Mouse (Mus musculus) midbrain, embryonic 13.5 days (tissue): ENCODE data around the gene Btbd8. TPM values are rescaled to one million over a fixed set of nuclear protein-coding genes. Genes with fewer than 3 reads are reported as not detected.

Source experiments
- ATAC-seq: fragments of 200-750 bp; cut with Nextera tagmentation; 2 replicates; pipeline ENCODE4 v1.8.0; 2017; ENCODE audit warnings: mild to moderate bottlenecking, moderate TSS enrichment, moderate library complexity
- H3K27ac ChIP-seq: fragments of 300-500 bp; sonication (generic); 2 replicates; pipeline ENCODE4 v1.5.1; 2015; ENCODE audit warnings: inconsistent platforms, mild to moderate bottlenecking, moderate library complexity
- H3K27me3 ChIP-seq: fragments of 300-500 bp; sonication (generic); 2 replicates; pipeline ENCODE4 v1.6.1; 2015; ENCODE audit warnings: mild to moderate bottlenecking, inconsistent platforms
- H3K36me3 ChIP-seq: fragments of 300-500 bp; sonication (generic); 2 replicates; pipeline ENCODE4 v1.6.1; 2015; ENCODE audit warnings: mild to moderate bottlenecking, inconsistent platforms
- H3K4me1 ChIP-seq: fragments of 300-500 bp; sonication (generic); replicated peaks from 2 replicates; pipeline ENCODE4 v1.6.1; 2015; ENCODE audit warnings: inconsistent platforms
- H3K4me2 ChIP-seq: fragments of 300-500 bp; sonication (generic); replicated peaks from 2 replicates; pipeline ENCODE4 v1.6.1; 2015; ENCODE audit warnings: moderate library complexity, mild to moderate bottlenecking, inconsistent platforms
- H3K4me3 ChIP-seq: fragments of 300-500 bp; sonication (generic); replicated peaks from 2 replicates; pipeline ENCODE4 v1.5.1; 2015; ENCODE audit warnings: mild to moderate bottlenecking, inconsistent platforms
- H3K9ac ChIP-seq: fragments of 300-500 bp; sonication (generic); replicated peaks from 2 replicates; pipeline ENCODE4 v1.6.1; 2015; ENCODE audit warnings: mild to moderate bottlenecking, inconsistent platforms
- H3K9me3 ChIP-seq: fragments of 300-500 bp; sonication (generic); 2 replicates; pipeline ENCODE4 v1.6.1; 2016; ENCODE audit warnings: mild to moderate bottlenecking, inconsistent platforms
- WGBS: fragments of 180-500 bp; shearing (Covaris S2); methylation state at CpG from one replicate; pipeline ENCODE4 v1.1.7; 2015; 5-methylcytosine and 5-hydroxymethylcytosine counted together
- polyA plus RNA-seq: library from polyadenylated mRNA; unstranded; fragments of >200 nt; fragmentation: Nextera tagmentation; extraction: Ambion mirVana; gene quantifications from 2 replicates; pipeline ENCODE4 v1.2.1, GENCODE M21; 2015

Btbd8 gene
- polyA plus RNA-seq, 1 experiment from 2014 or later, result 14.5 TPM

DNA sequence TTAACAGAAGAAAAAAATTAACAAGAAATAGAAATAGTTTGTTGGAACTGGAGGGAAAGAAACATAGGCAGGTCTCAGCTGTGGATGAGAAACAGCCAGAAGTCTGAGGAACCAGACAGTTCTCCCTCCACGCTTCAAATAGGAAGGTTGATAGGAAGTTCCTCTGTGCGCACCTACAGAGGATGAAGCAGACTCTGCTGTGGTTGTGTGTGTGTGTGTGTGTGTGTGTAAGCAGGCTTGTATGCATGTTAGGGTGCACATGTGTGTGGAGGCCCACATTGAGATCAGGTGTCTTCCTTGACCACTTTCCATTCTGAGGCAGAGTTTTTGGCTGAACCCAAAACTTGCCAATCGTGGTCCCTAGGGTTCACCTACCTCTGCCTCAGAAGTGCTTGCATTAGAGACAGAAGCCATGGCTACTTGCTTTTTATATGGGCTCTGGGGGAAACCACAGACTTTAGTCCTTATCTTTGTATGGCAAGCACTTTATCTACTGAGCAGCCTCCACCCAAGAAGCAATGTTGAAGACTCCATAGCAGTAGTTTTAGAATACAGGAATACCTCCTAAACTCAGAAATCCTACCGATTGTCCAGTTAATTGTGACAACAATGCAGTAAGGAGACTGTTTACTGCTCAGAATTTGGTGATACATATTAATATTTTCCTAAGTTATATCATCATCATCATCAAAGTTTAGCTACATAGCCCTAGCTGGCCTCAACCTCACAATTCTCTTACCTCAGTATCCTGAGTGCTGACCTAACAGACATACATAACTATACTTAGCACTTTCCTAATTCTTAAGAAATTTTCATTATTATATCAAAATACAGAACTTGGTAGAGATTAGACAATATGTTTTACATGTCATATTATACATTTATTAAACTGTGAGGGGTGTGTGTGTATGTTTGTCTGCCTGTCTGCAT is 24.6 kb downstream of the Btbd8 start:
- no peak overlapping the region for H3K27ac ChIP-seq
- no peak overlapping the region for H3K4me3 ChIP-seq
- no peak for ATAC-seq
- H3K36me3 ChIP-seq, result no peaks in the 10 kb centered on the region
- H3K4me2 ChIP-seq, result no peak overlapping the region
- no peak overlapping the region for H3K9ac ChIP-seq
- WGBS, result 93% methylated on average over 4 of the region's 4 CpGs
- no peaks in the 10 kb centered on the region for H3K27me3 ChIP-seq
- H3K4me1 ChIP-seq, result no peaks in the 10 kb centered on the region
- no peaks in the 10 kb centered on the region for H3K9me3 ChIP-seq

DNA sequence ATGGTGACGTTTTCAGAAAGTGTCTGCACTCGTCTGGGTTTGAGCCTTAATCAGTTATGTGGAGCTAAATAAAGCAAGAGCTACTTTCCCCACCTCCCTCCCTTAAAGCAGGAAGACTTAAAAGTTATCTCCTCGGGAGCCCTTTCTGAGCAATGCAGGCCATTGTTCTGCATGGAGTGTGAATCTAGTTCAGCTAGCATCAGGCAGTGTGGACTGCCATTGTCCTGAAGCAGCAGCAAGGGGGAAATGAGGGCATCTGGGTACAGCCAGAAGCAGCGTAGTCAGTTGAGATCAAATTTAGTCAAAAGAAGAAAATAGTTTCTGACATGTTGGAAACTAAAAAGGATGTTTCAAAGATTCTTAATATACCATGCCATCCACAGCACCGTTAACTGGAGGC is 28.7 kb downstream of the Btbd8 start:
- Histone ChIP-seq H3K4me2 (no peak overlapping the region), H3K27me3 (no peaks in the 10 kb centered on the region), H3K4me3 (no peak overlapping the region), H3K36me3 (peaks cover 8% of the 10 kb centered on the region), H3K4me1 (no peaks in the 10 kb centered on the region), H3K9me3 (no peaks in the 10 kb centered on the region), H3K27ac (no peak overlapping the region), H3K9ac (no peak overlapping the region)
- 23% methylated on average over 5 of the region's 5 CpGs for WGBS
- no peak for ATAC-seq

DNA sequence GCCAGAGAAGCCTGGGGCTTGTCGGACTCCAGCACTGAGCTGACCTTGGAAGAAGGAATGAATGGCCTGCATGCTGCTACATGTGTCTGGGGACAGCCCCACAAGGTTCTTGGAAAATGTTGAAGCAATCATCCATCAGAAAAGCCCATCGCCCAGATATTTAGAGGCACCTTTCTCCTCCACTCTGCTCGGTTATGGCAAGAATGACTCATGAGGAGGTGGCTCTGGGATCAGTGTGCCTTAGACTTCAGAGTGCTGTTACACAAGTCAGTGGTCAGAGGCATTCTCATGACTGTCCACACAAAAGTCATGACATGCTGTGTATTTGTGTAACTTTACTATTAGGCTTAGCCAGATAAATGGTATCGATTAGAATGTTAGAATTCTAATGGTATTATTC is 29.3 kb downstream of the Btbd8 start:
- Histone ChIP-seq H3K27me3 (no peaks in the 10 kb centered on the region), H3K36me3 (peaks cover 8% of the 10 kb centered on the region), H3K27ac (no peak overlapping the region), H3K4me1 (no peaks in the 10 kb centered on the region), H3K4me2 (no peak overlapping the region), H3K4me3 (no peak overlapping the region), H3K9ac (no peak overlapping the region), H3K9me3 (no peaks in the 10 kb centered on the region)
- ATAC-seq, result no peak
- WGBS, result 77% methylated on average over 4 of the region's 4 CpGs

DNA sequence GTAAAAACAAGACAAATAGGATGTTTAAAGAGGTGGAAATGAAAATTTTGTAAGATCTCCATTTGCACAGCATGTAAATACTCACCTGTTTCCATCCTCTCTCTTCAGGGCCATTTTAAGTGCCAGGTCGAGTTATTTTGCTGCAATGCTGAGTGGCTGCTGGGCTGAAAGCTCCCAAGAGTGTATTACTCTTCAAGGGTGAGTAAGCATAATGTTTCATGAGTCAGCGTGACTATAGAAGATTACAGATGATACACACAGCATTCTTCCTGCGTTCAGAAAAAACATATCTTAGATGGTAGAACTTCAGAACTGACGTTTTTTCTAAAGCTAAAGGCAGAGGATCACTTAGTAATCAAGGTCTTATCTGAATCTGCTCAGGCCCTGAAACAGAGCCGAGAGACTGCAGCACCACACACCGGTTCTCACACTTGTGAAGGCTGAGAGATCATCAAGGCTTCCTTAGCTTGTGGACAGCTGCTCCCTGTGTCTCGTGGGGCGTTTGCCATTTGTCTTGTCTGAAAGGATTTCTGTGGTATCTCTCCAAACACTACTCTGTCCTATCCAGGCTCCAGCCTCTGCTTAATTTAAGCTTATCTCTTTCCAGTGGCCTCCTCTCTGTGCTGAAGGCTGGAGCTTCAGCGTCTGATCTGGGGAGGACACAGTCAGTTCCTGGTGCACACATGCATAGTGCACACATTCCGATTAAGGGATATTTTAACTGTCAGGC is 33.0 kb downstream of the Btbd8 start:
- H3K27ac ChIP-seq, result no peak overlapping the region
- no peaks in the 10 kb centered on the region for H3K9me3 ChIP-seq
- H3K36me3 ChIP-seq, result peaks cover 17% of the 10 kb centered on the region
- H3K4me3 ChIP-seq, result no peak overlapping the region
- WGBS, result 77% methylated on average over 10 of the region's 10 CpGs
- no peak for ATAC-seq
- no peak overlapping the region for H3K4me2 ChIP-seq
- H3K27me3 ChIP-seq, result no peaks in the 10 kb centered on the region
- H3K4me1 ChIP-seq, result no peaks in the 10 kb centered on the region
- H3K9ac ChIP-seq, result no peak overlapping the region

DNA sequence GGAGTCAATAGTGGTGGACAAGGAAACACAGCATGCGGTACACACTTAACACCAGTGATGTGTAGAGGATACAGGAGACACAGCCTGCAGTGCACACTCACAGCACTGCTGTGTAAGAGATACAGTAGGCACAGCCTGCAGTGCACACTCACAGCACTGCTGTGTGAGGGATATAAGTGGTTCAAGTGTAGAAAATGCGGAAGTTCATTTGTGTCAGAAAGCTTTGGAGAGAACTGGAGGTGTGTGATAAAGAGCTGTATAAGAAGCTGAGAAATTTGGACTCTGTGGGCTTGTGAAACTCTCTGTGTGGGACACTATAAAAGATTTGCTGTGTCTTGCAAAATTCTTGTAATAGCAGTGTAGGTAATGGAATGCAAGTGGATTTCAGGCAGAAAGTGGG is 42.4 kb downstream of the Btbd8 start:
- WGBS, result 91% methylated on average over 2 of the region's 2 CpGs

DNA sequence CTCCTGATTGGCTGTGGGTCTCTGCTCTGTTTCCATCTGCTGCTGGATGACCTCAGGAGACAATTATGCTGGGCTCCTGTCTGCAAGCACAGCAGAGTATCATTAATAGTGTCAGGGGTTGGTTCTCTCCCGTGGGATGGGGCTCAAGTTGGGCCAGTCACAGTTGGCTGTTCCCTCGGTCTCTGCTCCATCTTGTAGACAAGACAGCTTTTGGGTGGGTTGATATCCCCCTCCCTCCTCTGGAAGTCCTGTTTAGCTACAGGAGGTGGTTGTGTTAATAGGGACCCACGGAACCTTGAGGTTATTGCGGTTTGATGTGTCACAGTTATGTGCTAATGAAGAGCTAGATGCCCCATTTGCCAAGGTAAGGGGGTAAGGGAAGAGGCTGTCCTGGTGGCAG is 51.2 kb downstream of the Btbd8 start:
- Histone ChIP-seq H3K9me3 (no peaks in the 10 kb centered on the region), H3K27ac (no peak overlapping the region), H3K4me3 (no peak overlapping the region), H3K4me2 (no peak overlapping the region), H3K36me3 (peaks cover 4% of the 10 kb centered on the region; the same call in 1 of the 2 replicates), H3K27me3 (no peaks in the 10 kb centered on the region), H3K9ac (no peak overlapping the region), H3K4me1 (no peaks in the 10 kb centered on the region)
- WGBS, result 73% methylated on average over 4 of the region's 4 CpGs
- ATAC-seq, result no peak

More for the DNA sequence above, 42.4 kb downstream of the Btbd8 start:
- no peaks in the 10 kb centered on the region for H3K27me3 ChIP-seq
- H3K4me3 ChIP-seq, result no peak overlapping the region
- peaks cover 5% of the 10 kb centered on the region; the same call in 1 of the 2 replicates for H3K36me3 ChIP-seq
- H3K27ac ChIP-seq, result no peak overlapping the region
- H3K4me1 ChIP-seq, result no peaks in the 10 kb centered on the region
- no peaks in the 10 kb centered on the region for H3K9me3 ChIP-seq
- H3K9ac ChIP-seq, result no peak overlapping the region
- no peak overlapping the region for H3K4me2 ChIP-seq
- no peak for ATAC-seq

DNA sequence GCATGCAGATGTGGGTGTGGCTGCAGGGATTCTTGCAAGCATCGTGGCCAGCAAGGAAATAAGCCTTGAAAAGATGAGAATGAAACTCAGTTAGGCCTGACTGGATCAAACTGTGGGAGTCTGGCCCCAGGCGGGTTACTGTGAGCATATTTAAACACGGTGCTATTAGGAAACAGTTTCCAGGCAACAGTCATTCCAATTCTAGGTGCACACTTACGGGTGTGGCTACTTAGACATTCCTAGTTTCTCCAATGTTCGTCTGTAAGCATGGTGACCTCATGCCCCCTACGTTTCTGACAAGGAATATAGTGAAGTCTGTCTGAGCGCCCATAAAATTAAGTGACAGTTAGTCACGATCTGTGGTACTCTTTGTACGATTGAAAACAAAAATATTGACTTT is 53.2 kb downstream of the Btbd8 start:
- no peak overlapping the region for H3K4me3 ChIP-seq
- H3K4me2 ChIP-seq, result no peak overlapping the region
- no peak overlapping the region for H3K9ac ChIP-seq
- H3K36me3 ChIP-seq, result peaks cover 7% of the 10 kb centered on the region
- H3K4me1 ChIP-seq, result 0 out of 2 replicates have a peak, but pooled peaks cover under 1% of the 10 kb centered on the region
- no peak overlapping the region for H3K27ac ChIP-seq
- H3K27me3 ChIP-seq, result no peaks in the 10 kb centered on the region
- 0 out of 2 replicates have a peak, but pooled peaks cover 2% of the 10 kb centered on the region for H3K9me3 ChIP-seq
- 80% methylated on average over 9 of the region's 9 CpGs for WGBS
- ATAC-seq, result no peak

DNA sequence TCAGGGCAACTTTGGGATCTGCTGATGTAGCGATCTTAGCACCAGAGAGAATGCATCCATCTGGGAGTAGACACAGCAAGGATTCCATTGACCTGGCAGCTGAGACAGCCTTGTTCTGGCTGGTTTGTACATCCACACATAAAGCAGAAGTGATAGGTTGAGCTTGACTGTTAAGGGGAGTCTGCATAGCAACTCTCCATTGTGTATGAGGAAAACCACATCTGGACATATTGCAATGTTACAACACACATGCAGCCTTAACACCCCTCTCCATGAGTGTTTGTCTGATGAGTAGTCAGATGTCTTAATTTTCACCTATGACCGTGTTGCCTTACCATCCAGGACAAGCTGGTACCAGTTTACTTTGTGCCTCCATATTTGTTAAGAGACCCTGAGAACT is 54.7 kb downstream of the Btbd8 start:
- H3K4me1 ChIP-seq, result 0 out of 2 replicates have a peak, but pooled peaks cover 6% of the 10 kb centered on the region
- no peaks in the 10 kb centered on the region for H3K27me3 ChIP-seq
- 0 out of 2 replicates have a peak, but pooled peaks cover 2% of the 10 kb centered on the region for H3K9me3 ChIP-seq
- no peak overlapping the region for H3K4me2 ChIP-seq
- 92% methylated on average over 2 of the region's 2 CpGs for whole genome bisulfite sequencing
- H3K4me3 ChIP-seq, result no peak overlapping the region
- no peak overlapping the region for H3K27ac ChIP-seq
- no peak overlapping the region for H3K9ac ChIP-seq
- H3K36me3 ChIP-seq, result peaks cover 7% of the 10 kb centered on the region
- ATAC-seq, result no peak

DNA sequence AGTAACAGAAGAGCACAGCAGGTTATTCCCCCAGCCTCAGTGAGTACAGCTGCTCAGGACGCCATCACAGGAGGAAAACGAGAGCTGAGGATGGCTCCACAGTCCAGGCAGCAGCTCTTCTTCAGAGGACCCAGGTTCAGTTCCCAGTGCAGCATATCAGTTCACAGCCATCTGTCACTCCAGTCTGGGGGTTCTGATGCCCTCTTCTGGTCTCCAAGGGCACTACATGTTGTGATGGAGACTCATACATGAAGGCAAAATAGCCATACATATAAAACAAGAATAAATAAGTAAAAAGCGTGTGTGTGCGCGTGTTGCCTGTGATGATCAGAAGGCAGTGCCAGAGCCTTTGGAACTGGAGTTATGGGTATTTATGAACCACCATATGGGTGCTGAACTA is 57.0 kb downstream of the Btbd8 start:
- Histone ChIP-seq H3K4me3 (no peak overlapping the region), H3K9ac (no peak overlapping the region), H3K27ac (no peak overlapping the region), H3K36me3 (peaks cover 7% of the 10 kb centered on the region), H3K4me1 (peaks cover 24% of the 10 kb centered on the region), H3K27me3 (no peaks in the 10 kb centered on the region), H3K4me2 (no peak overlapping the region), H3K9me3 (0 out of 2 replicates have a peak, but pooled peaks cover 2% of the 10 kb centered on the region)
- ATAC-seq, result no peak
- 99% methylated on average over 5 of the region's 5 CpGs for WGBS

DNA sequence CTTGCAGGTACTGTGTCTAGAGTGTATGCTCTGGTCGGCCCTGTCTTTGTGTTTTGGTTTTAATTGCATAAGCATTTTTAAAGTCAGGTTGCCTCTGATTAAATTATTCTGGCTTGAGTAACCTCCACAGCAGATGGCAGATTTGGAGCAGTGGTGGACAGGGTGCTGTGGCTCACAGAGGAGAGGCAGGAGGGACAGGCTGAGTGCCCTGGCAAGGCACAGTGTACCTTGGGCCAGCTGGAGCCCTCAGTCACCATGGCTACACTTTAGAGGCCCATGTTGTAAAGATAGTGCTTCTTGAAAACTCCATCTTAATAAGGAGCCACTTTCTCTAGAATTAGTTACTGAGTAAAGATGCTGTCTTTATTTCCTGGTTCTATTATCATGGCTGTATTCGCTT is 58.2 kb downstream of the Btbd8 start:
- Histone ChIP-seq H3K27ac (peak overlapping the region; percentile 36; the same call in 1 of the 2 replicates), H3K4me3 (no peak overlapping the region), H3K27me3 (no peaks in the 10 kb centered on the region), H3K36me3 (peaks cover 7% of the 10 kb centered on the region), H3K9ac (no peak overlapping the region), H3K4me2 (no peak overlapping the region), H3K4me1 (peaks cover 32% of the 10 kb centered on the region), H3K9me3 (0 out of 2 replicates have a peak, but pooled peaks cover 2% of the 10 kb centered on the region)
- WGBS, result 87% methylated on average over 2 of the region's 2 CpGs
- ATAC-seq, result 0 out of 2 replicates have a peak, but pooled peaks have one; percentile 56

DNA sequence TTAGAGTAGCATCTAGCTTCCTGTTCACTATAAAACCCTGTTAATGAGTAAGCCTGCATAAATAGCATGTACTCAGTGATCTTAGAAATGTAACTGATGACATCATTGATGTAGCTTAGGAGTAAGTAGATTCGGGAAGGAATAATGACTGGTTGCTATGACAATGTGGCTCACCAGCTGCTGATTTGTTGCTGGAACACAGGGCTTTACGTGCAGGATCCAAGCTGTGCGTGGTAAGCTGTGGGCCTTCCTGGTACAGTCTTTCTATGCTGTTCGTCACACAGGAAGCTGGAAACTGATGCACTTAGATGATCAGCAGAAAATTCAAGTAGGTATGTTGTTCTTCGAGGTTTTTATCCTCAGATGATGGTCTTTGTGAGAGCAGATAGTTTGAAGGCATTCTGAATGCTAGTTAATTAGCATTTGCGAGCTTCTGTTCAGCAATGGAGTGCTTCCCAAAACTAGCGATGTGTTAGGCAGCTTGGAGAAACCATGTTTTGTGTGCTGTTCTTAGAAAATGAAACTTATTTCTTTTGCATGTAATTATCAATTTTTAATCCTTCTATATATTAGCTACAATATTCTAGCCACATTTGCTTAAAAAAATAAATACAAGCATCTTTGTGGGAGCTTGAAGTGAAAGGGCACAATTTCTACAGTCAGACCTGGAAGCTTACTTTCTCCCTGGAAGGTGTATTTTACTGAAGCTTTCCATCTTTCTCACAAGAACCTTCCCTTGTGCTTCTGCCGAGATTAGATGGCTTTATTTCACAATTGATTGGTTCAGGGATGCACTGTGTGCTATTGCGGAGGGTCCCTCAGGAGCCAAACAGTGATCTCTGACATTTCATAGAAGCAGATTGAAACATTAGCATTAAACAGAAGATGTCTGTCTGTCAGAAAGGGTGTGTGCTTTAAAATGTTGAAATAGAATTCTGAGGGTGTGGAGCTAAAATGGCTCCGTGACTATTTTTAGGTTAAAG is 60.0 kb downstream of the Btbd8 start:
- Histone ChIP-seq H3K27ac (peak overlapping the region; percentile 87), H3K27me3 (no peaks in the 10 kb centered on the region), H3K36me3 (peaks cover 6% of the 10 kb centered on the region; the same call in 1 of the 2 replicates), H3K4me3 (peak overlapping the region; percentile 42), H3K4me2 (peak overlapping the region; percentile 60), H3K9me3 (0 out of 2 replicates have a peak, but pooled peaks cover 2% of the 10 kb centered on the region), H3K9ac (peak overlapping the region; percentile 64), H3K4me1 (peaks cover 34% of the 10 kb centered on the region)
- peak; percentile 97 for ATAC-seq
- 29% methylated on average over 10 of the region's 10 CpGs for WGBS
